Mouse (Mus musculus) kidney, postnatal 0 days (tissue): ENCODE data around the gene Slc16a11. TPM values are rescaled to one million over a fixed set of nuclear protein-coding genes. Genes with fewer than 3 reads are reported as not detected.

Source experiments
- ATAC-seq: fragments of 200-750 bp; cut with Nextera tagmentation; replicated peaks from 2 replicates; pipeline ENCODE4 v1.8.0; 2017; ENCODE audit warnings: low read depth, moderate number of reproducible peaks, moderate TSS enrichment, moderate library complexity; ENCODE audit not compliant: low FRiP score
- DNase-seq: peaks from one replicate; pipeline ENCODE4 v3.0.0-alpha.2; 2016; ENCODE audit warnings: low spot score
- H3K27ac ChIP-seq: fragments of 300-500 bp; sonication (generic); 2 replicates; pipeline ENCODE4 v1.5.1; 2014; ENCODE audit warnings: mild to moderate bottlenecking
- H3K27me3 ChIP-seq: fragments of 300-500 bp; sonication (generic); 2 replicates; pipeline ENCODE4 v1.6.1; 2014; ENCODE audit warnings: low read length, mixed read lengths; ENCODE audit not compliant: insufficient read depth
- H3K36me3 ChIP-seq: fragments of 300-500 bp; sonication (generic); 2 replicates; pipeline ENCODE4 v1.6.1; 2014; ENCODE audit warnings: low read length, mixed read lengths; ENCODE audit not compliant: insufficient read depth
- H3K4me1 ChIP-seq: fragments of 300-500 bp; sonication (generic); replicated peaks from 2 replicates; pipeline ENCODE4 v1.6.1; 2014; ENCODE audit warnings: antibody characterized with exemption, low read length, mixed read lengths; ENCODE audit not compliant: insufficient read depth
- H3K4me2 ChIP-seq: fragments of 300-500 bp; sonication (generic); 2 replicates; pipeline ENCODE4 v1.6.1; 2014; ENCODE audit warnings: mild to moderate bottlenecking, low read length, moderate library complexity, mixed read lengths
- H3K4me3 ChIP-seq: fragments of 300-500 bp; sonication (generic); replicated peaks from 2 replicates; pipeline ENCODE4 v1.5.1; 2014; ENCODE audit warnings: low read depth, low read length
- H3K9ac ChIP-seq: fragments of 300-500 bp; sonication (generic); 2 replicates; pipeline ENCODE4 v1.6.1; 2014; ENCODE audit warnings: low read depth, low read length
- H3K9me3 ChIP-seq: fragments of 300-500 bp; sonication (generic); replicated peaks from 2 replicates; pipeline ENCODE4 v1.6.1; 2016; ENCODE audit warnings: low read length, inconsistent platforms, mixed read lengths
- CTCF ChIP-seq: IDR thresholded peaks from 2 replicates; pipeline ENCODE4 v1.5.1; 2016; ENCODE audit warnings: antibody characterized with exemption, low read depth, mild to moderate bottlenecking, moderate library complexity
- WGBS: fragments of 180-500 bp; shearing (Covaris S2); extraction: QIAGEN DNeasy Blood & Tissue Kit; methylation state at CpG from one replicate; pipeline ENCODE4 v1.1.7; 2014; 5-methylcytosine and 5-hydroxymethylcytosine counted together
- polyA plus RNA-seq: library from polyadenylated mRNA; unstranded; fragments of >200 nt; fragmentation: Nextera tagmentation; extraction: Ambion mirVana; gene quantifications from 2 replicates; pipeline ENCODE4 v1.2.1, GENCODE M21; 2015

The Slc16a11 gene
- polyA plus RNA-seq, 1 experiment from 2014 or later, result 12.6 TPM

GRCm38 (mm10) chr11:70180496-70180895 is 32.1 kb upstream of the Slc16a11 start:
- Histone ChIP-seq H3K27ac (no peak overlapping the region), H3K4me1 (no peaks in the 10 kb centered on the region), H3K36me3 (no peaks in the 10 kb centered on the region), H3K9ac (no peak overlapping the region), H3K4me3 (no peak overlapping the region), H3K9me3 (no peaks in the 10 kb centered on the region), H3K4me2 (no peak overlapping the region), H3K27me3 (no peaks in the 10 kb centered on the region)
- no peak for TF ChIP-seq CTCF
- DNase-seq (no peak), ATAC-seq (no peak)
- WGBS, result 92% methylated on average over 4 of the region's 4 CpGs

GRCm38 (mm10) chr11:70185120-70185519 is 27.4 kb upstream of the Slc16a11 start:
- Histone ChIP-seq H3K4me3 (no peak overlapping the region), H3K9me3 (no peaks in the 10 kb centered on the region), H3K27me3 (no peaks in the 10 kb centered on the region), H3K4me1 (no peaks in the 10 kb centered on the region), H3K9ac (no peak overlapping the region), H3K4me2 (no peak overlapping the region), H3K27ac (no peak overlapping the region), H3K36me3 (no peaks in the 10 kb centered on the region)
- TF ChIP-seq CTCF, result no peak
- DNase-seq, result peak; percentile 15
- 30% methylated on average over 7 of the region's 7 CpGs for WGBS
- ATAC-seq, result no peak

DNA sequence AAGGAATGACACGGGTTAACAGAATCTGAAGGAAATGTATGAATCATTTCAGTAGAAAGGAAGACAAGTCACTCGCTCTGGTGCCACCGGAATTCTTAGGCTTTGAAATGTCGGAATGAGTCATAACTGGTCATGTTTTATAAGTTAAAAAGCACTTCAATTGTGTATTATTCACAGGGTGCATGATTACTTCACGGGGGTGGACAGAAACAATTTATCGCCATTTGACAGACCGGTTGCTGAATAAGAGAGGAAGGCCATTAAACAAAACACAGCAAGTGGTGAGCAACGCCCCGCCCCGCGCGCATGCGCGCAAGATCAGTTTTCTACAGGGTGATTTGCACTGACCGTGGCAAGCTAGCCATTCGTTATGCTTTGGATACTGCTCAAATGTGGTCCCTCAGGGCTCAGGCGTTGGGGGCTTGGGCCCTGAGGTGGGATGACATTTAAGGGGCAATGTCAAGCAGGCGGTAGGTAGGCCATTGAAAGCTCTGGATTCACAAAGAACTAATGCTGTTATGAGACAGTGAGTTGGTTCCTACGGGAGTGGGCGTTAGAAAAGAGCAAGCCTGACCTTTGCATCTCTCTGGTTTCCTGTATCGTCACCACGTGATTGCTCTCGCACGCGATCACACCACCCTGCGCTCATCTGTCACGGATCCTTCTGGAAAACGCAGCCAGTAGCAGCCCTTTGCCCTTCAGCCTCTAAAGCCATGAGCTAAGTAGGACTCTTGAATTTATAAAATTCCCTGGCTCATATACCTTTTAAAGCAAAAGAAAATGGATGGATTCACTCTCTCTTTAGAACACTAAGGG is 23.0 kb upstream of the Slc16a11 start:
- WGBS, result 72% methylated on average over 28 of the region's 28 CpGs
- no peak overlapping the region for H3K9ac ChIP-seq
- H3K9me3 ChIP-seq, result no peaks in the 10 kb centered on the region
- H3K36me3 ChIP-seq, result no peaks in the 10 kb centered on the region
- ATAC-seq (no peak), DNase-seq (no peak)
- H3K4me1 ChIP-seq, result peaks cover 3% of the 10 kb centered on the region; the same call in 1 of the 2 replicates
- H3K4me2 ChIP-seq, result no peak overlapping the region
- H3K27me3 ChIP-seq, result no peaks in the 10 kb centered on the region
- TF ChIP-seq CTCF, result no peak
- H3K4me3 ChIP-seq, result no peak overlapping the region
- H3K27ac ChIP-seq, result no peak overlapping the region

DNA sequence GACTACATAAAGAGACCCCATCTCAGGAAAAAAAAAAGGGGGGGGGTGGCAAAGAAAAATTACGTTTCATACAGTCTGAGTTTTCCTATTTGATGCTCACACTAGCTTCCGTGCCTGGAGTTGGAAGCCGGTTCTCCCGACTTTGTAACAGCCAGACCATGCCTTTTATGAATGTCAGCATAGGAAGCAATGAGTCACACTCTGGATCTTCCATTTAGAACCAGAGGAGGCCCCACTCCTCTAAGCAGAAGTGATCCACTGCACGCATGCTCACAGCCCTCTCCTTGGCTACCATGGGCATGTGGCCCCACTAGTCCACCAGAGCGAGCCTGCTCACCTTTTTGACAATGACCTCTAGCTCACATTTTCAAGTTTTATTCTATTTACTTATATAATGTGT is 21.4 kb upstream of the Slc16a11 start:
- Histone ChIP-seq H3K36me3 (no peaks in the 10 kb centered on the region), H3K4me3 (no peak overlapping the region), H3K27ac (no peak overlapping the region), H3K4me2 (no peak overlapping the region), H3K9me3 (no peaks in the 10 kb centered on the region), H3K27me3 (no peaks in the 10 kb centered on the region), H3K9ac (no peak overlapping the region), H3K4me1 (peaks cover 3% of the 10 kb centered on the region; the same call in 1 of the 2 replicates)
- no peak for TF ChIP-seq CTCF
- WGBS, result 73% methylated on average over 6 of the region's 6 CpGs
- no peak for ATAC-seq
- DNase-seq, result no peak

- H3K4me3 ChIP-seq, result no peak overlapping the region
- H3K27ac ChIP-seq, result no peak overlapping the region
- H3K4me2 ChIP-seq, result no peak overlapping the region
- no peaks in the 10 kb centered on the region for H3K36me3 ChIP-seq
- 70% methylated on average over 4 of the region's 4 CpGs for WGBS
- no peak overlapping the region for H3K9ac ChIP-seq
- ATAC-seq (no peak), DNase-seq (no peak)
- no peaks in the 10 kb centered on the region for H3K9me3 ChIP-seq
- H3K4me1 ChIP-seq, result peaks cover 3% of the 10 kb centered on the region; the same call in 1 of the 2 replicates
- no peak for TF ChIP-seq CTCF
- H3K27me3 ChIP-seq, result no peaks in the 10 kb centered on the region
Measured at GRCm38 (mm10) chr11:70192157-70192556, 20.4 kb upstream of the Slc16a11 start.

DNA sequence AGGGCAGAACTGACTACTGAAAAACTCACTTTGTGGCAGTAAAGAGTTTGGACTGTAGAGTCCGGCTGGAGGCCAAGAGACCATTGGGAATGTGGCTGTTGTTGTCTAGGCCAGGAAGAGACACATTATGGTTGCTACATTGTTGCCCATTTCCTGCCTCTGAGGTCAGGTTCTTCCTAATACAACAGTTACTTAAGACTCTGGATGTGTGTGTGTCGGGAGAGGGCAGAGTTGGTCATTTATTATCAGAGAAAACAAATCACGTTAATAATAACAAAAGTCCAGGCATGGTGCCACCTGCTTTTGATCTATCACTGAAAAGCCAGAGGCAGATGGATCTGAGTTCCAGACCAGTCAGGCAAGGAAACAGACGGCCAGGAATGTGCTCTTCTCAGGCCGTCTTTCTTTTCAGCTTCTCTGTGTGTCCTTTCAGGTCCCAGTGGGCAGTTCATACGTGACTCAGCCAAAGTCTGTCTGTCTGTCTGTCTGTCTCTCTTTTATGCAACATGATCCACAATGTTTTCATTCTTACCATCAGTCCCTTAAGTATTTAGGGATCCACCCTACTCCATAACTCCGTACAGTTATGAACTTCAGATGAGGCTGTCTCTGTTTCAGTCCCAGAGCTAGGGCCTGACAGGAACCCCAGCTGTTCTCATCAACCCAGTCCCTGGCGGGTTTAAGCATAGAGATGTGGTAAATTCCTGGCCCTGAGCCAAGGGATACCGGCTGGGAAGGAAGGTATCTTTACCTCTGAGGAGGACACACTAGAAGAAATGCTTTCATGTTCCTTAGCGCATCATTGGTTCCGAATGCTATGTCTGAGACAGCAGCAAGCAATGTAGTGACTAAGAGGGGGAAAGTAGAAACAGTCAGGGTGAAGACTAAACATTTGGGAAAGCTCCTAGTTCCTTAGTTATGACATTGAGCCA is 18.9 kb upstream of the Slc16a11 start:
- Histone ChIP-seq H3K27ac (no peak overlapping the region), H3K27me3 (no peaks in the 10 kb centered on the region), H3K36me3 (no peaks in the 10 kb centered on the region), H3K9ac (no peak overlapping the region), H3K4me3 (no peak overlapping the region), H3K9me3 (no peaks in the 10 kb centered on the region), H3K4me2 (no peak overlapping the region), H3K4me1 (peaks cover 5% of the 10 kb centered on the region; the same call in 1 of the 2 replicates)
- 30% methylated on average over 11 of the region's 11 CpGs for WGBS
- no peak for ATAC-seq
- no peak for DNase-seq
- TF ChIP-seq CTCF, result no peak
